Mouse (Mus musculus): ENCODE data around the gene March1. TPM values are rescaled to one million over a fixed set of nuclear protein-coding genes. Genes with fewer than 3 reads are reported as not detected.

March1 gene
- 0.89 and 1.1 TPM in 2 replicates for polyA plus RNA-seq (2015; fragmentation: Nextera tagmentation; extraction: Ambion mirVana)

DNA sequence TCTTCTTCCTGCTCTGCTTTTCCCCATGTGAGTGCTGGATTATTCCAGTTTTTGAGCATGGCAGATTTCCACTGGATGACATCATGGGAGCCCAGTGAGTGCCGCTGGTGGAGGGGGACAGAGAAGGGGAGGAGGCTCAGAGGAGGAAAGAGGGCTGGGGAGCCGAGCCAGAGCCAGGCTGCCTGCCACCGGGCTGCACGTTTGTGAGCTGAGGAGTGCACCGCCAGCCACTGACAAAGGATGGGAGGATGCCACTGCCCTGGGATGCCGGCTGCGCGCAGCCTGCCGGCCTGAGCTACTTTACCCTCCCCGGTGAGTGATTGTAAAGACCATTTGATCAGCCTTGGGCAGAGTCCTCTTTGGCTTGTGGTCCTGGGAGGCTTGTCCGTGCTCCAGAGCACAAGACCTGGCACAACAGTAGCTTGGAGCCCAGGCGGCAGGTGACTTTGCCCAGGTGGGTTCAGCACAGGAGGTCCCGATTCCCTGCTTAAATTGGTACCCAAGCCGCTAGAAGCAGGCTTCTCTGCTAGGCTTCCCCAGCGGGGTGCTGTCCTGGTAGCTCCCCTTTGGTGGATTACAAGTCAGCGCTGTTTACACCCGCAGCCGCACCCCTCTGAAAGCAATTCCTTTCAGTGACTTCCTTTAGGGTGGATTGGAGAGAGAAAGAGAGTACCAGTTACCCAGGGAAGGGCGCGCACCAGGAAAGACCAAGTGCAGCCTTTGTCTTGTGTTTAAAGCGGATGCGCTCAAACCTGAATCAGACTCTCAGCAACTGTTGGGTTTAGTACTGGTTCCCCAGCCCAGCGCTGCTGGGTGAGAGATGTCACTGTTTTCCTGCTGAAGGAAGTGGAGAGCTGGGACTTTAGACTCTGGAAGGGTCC, at the start of gene March1:
TSS of gene March1 (plus strand) at position 30 of the 881 bp plus-strand sequence.
- H3K4me3 ChIP-seq (ENCODE audit: low read depth, low read length) = no peak within 1 kb of the TSS

DNA sequence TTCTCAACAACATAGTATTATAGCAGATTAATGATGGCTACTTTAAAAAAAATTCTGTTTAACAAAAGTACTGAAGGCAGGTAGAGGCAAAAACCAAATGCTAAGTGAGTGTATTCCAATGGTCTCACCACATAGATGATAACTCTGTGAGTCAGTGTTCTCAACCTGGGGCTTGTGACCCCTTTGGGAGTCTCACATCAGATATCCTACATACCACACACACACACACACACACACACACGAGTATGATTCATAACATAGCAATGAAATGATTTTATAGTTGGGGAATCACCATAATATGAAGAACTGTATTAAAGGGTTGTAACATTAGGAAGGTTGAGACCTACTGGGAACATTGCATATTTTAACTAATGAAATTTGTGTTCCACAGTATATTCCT, 30.8 kb upstream of the March1 start:
- Histone ChIP-seq H3K36me3 (ENCODE audit: control insufficient read depth, insufficient read depth) (no peaks in the 10 kb centered on the region), H3K27me3 (ENCODE audit: control insufficient read depth, insufficient read depth, low read depth, low read length) (no peaks in the 10 kb centered on the region), H3K27ac (ENCODE audit: low read length) (no peak overlapping the region), H3K4me3 (ENCODE audit: low read depth, low read length) (no peak overlapping the region), H3K9me3 (replicated peaks; ENCODE audit: control insufficient read depth, low read length) (no peaks in the 10 kb centered on the region), H3K4me1 (ENCODE audit: control insufficient read depth, low read depth, low read length) (no peaks in the 10 kb centered on the region), H3K9ac (ENCODE audit: low read depth, low read length) (no peak overlapping the region), H3K4me2 (ENCODE audit: low read depth, low read length) (no peak overlapping the region)
- 11% methylated on average over 1 of the region's 1 CpGs for WGBS (ENCODE audit: insufficient replicate concordance)
- ATAC-seq (ENCODE audit: low read depth) = no peak

More for the DNA sequence above, at the start of gene March1:
- H3K27me3 ChIP-seq (ENCODE audit: control insufficient read depth, insufficient read depth, low read depth, low read length) = no peaks in the 10 kb centered on the region
- no peaks in the 10 kb centered on the region for H3K4me1 ChIP-seq (ENCODE audit: control insufficient read depth, low read depth, low read length)
- H3K27ac ChIP-seq (ENCODE audit: low read length) = no peak within 1 kb of the TSS
- no peaks in the 10 kb centered on the region for H3K36me3 ChIP-seq (ENCODE audit: control insufficient read depth, insufficient read depth)
- no peak within 1 kb of the TSS for H3K9ac ChIP-seq (ENCODE audit: low read depth, low read length)
- H3K4me2 ChIP-seq (ENCODE audit: low read depth, low read length) = no peak within 1 kb of the TSS
- H3K9me3 ChIP-seq (replicated peaks; ENCODE audit: control insufficient read depth, low read length) = no peaks in the 10 kb centered on the region
- no peak for ATAC-seq (ENCODE audit: low read depth)
- WGBS (ENCODE audit: insufficient replicate concordance) = 5% methylated on average over 23 of the region's 23 CpGs

- no peak for ATAC-seq (ENCODE audit: low read depth)
- Histone ChIP-seq H3K4me1 (ENCODE audit: control insufficient read depth, low read depth, low read length) (no peaks in the 10 kb centered on the region), H3K27me3 (ENCODE audit: control insufficient read depth, insufficient read depth, low read depth, low read length) (no peaks in the 10 kb centered on the region), H3K4me3 (ENCODE audit: low read depth, low read length) (no peak overlapping the region), H3K36me3 (ENCODE audit: control insufficient read depth, insufficient read depth) (no peaks in the 10 kb centered on the region), H3K9ac (ENCODE audit: low read depth, low read length) (no peak overlapping the region), H3K4me2 (ENCODE audit: low read depth, low read length) (no peak overlapping the region), H3K27ac (ENCODE audit: low read length) (no peak overlapping the region), H3K9me3 (replicated peaks; ENCODE audit: control insufficient read depth, low read length) (no peaks in the 10 kb centered on the region)
- WGBS (ENCODE audit: insufficient replicate concordance) = 34% methylated on average over 2 of the region's 2 CpGs
Observed at GRCm38 (mm10) chr8:65603241-65603640, 14.5 kb upstream of the March1 start.

DNA sequence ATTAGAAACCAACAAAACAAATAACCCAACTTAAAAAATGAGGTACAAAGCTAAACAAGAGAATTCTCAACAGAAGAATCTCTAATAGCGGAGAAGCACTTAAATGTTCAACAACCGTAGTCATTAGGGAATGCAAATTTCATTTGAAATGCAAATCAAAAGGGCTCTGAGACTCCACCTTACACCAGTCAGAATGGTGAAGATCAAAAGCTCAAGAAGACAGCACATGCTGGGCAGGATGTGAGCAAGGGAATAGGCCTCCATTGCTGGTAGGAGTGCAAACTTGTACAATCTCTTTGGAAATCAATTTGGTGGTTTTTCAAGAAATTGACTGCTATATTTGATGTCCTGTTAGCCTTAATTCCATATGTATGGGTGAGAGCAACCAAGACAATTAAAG, 8.2 kb upstream of the March1 start:
- H3K27me3 ChIP-seq (ENCODE audit: control insufficient read depth, insufficient read depth, low read depth, low read length) = no peaks in the 10 kb centered on the region
- no peaks in the 10 kb centered on the region for H3K4me1 ChIP-seq (ENCODE audit: control insufficient read depth, low read depth, low read length)
- H3K4me2 ChIP-seq (ENCODE audit: low read depth, low read length) = no peak overlapping the region
- H3K36me3 ChIP-seq (ENCODE audit: control insufficient read depth, insufficient read depth) = no peaks in the 10 kb centered on the region
- ATAC-seq (ENCODE audit: low read depth) = no peak
- H3K9me3 ChIP-seq (replicated peaks; ENCODE audit: control insufficient read depth, low read length) = no peaks in the 10 kb centered on the region
- 49% methylated on average over 2 of the region's 2 CpGs for WGBS (ENCODE audit: insufficient replicate concordance)
- no peak overlapping the region for H3K4me3 ChIP-seq (ENCODE audit: low read depth, low read length)
- H3K9ac ChIP-seq (ENCODE audit: low read depth, low read length) = no peak overlapping the region
- H3K27ac ChIP-seq (ENCODE audit: low read length) = no peak overlapping the region

- no peaks in the 10 kb centered on the region for H3K4me1 ChIP-seq (ENCODE audit: control insufficient read depth, low read depth, low read length)
- no peak overlapping the region for H3K27ac ChIP-seq (ENCODE audit: low read length)
- no peaks in the 10 kb centered on the region for H3K9me3 ChIP-seq (replicated peaks; ENCODE audit: control insufficient read depth, low read length)
- H3K9ac ChIP-seq (ENCODE audit: low read depth, low read length) = no peak overlapping the region
- H3K36me3 ChIP-seq (ENCODE audit: control insufficient read depth, insufficient read depth) = no peaks in the 10 kb centered on the region
- WGBS (ENCODE audit: insufficient replicate concordance) = 31% methylated on average over 7 of the region's 7 CpGs
- H3K4me2 ChIP-seq (ENCODE audit: low read depth, low read length) = no peak overlapping the region
- H3K4me3 ChIP-seq (ENCODE audit: low read depth, low read length) = no peak overlapping the region
- H3K27me3 ChIP-seq (ENCODE audit: control insufficient read depth, insufficient read depth, low read depth, low read length) = no peaks in the 10 kb centered on the region
- no peak for ATAC-seq (ENCODE audit: low read depth)
Observed at GRCm38 (mm10) chr8:65618966-65619365, 1.3 kb downstream of the March1 start.

DNA sequence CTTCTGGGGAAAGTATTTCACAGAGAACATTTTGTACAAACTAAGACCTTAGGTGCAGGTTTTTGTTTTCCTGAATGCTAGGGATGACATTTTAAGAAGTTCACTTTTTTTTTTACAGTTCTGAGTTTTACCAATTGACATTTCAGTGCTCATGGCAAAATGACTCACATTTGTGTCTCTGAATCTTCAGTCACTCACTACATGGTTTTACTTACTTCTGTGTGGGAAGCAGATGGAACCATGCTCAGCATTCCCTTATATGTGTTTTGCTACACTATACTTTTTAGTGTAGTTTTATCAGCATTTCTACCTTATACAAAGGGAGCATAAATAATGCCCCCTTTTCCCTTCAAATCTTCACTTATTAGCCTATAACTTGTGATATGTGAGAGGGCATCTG, 27.2 kb downstream of the March1 start:
- H3K36me3 ChIP-seq (ENCODE audit: control insufficient read depth, insufficient read depth) = no peaks in the 10 kb centered on the region
- H3K4me2 ChIP-seq (ENCODE audit: low read depth, low read length) = no peak overlapping the region
- no peaks in the 10 kb centered on the region for H3K9me3 ChIP-seq (replicated peaks; ENCODE audit: control insufficient read depth, low read length)
- H3K4me1 ChIP-seq (ENCODE audit: control insufficient read depth, low read depth, low read length) = no peaks in the 10 kb centered on the region
- H3K9ac ChIP-seq (ENCODE audit: low read depth, low read length) = no peak overlapping the region
- no peak overlapping the region for H3K4me3 ChIP-seq (ENCODE audit: low read depth, low read length)
- no peak for ATAC-seq (ENCODE audit: low read depth)
- H3K27ac ChIP-seq (ENCODE audit: low read length) = no peak overlapping the region
- no peaks in the 10 kb centered on the region for H3K27me3 ChIP-seq (ENCODE audit: control insufficient read depth, insufficient read depth, low read depth, low read length)

GRCm38 (mm10) chr8:65645502-65645901, 27.8 kb downstream of the March1 start:
- ATAC-seq (ENCODE audit: low read depth) = no peak
- WGBS (ENCODE audit: insufficient replicate concordance) = 53% methylated on average over 1 of the region's 1 CpGs
- H3K4me3 ChIP-seq (ENCODE audit: low read depth, low read length) = no peak overlapping the region

DNA sequence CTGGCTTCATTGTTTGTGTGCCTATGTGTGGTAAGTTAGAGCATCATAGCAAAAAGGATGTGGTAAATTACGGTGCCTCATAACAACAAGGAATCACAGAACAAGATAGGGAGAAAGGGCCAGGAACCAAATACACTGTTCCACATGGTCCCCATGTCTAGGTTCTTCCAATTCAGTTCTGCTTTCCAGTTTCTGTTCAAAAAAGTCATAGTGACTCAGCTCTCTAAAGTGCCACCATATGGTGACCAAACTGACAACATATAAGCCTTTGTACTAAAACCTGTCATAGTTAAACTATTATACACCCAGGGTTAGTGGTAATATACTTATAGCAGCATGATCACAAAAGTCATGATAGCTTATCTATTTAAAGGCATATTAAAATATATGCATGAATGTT, 28.2 kb downstream of the March1 start:
- no peaks in the 10 kb centered on the region for H3K9me3 ChIP-seq (replicated peaks; ENCODE audit: control insufficient read depth, low read length)
- WGBS (ENCODE audit: insufficient replicate concordance) = 54% methylated on average over 1 of the region's 1 CpGs
- H3K9ac ChIP-seq (ENCODE audit: low read depth, low read length) = no peak overlapping the region
- no peak overlapping the region for H3K4me3 ChIP-seq (ENCODE audit: low read depth, low read length)
- no peaks in the 10 kb centered on the region for H3K4me1 ChIP-seq (ENCODE audit: control insufficient read depth, low read depth, low read length)
- no peaks in the 10 kb centered on the region for H3K36me3 ChIP-seq (ENCODE audit: control insufficient read depth, insufficient read depth)
- H3K27ac ChIP-seq (ENCODE audit: low read length) = no peak overlapping the region
- no peak overlapping the region for H3K4me2 ChIP-seq (ENCODE audit: low read depth, low read length)
- ATAC-seq (ENCODE audit: low read depth) = no peak
- H3K27me3 ChIP-seq (ENCODE audit: control insufficient read depth, insufficient read depth, low read depth, low read length) = no peaks in the 10 kb centered on the region

More at GRCm38 (mm10) chr8:65645502-65645901, 27.8 kb downstream of the March1 start:
- no peaks in the 10 kb centered on the region for H3K4me1 ChIP-seq (ENCODE audit: control insufficient read depth, low read depth, low read length)
- no peaks in the 10 kb centered on the region for H3K9me3 ChIP-seq (replicated peaks; ENCODE audit: control insufficient read depth, low read length)
- H3K36me3 ChIP-seq (ENCODE audit: control insufficient read depth, insufficient read depth) = no peaks in the 10 kb centered on the region
- H3K4me2 ChIP-seq (ENCODE audit: low read depth, low read length) = no peak overlapping the region
- no peak overlapping the region for H3K27ac ChIP-seq (ENCODE audit: low read length)
- no peak overlapping the region for H3K9ac ChIP-seq (ENCODE audit: low read depth, low read length)
- no peaks in the 10 kb centered on the region for H3K27me3 ChIP-seq (ENCODE audit: control insufficient read depth, insufficient read depth, low read depth, low read length)

- Histone ChIP-seq H3K4me3 (ENCODE audit: low read depth, low read length) (no peak overlapping the region), H3K36me3 (ENCODE audit: control insufficient read depth, insufficient read depth) (no peaks in the 10 kb centered on the region), H3K27me3 (ENCODE audit: control insufficient read depth, insufficient read depth, low read depth, low read length) (no peaks in the 10 kb centered on the region), H3K9me3 (replicated peaks; ENCODE audit: control insufficient read depth, low read length) (no peaks in the 10 kb centered on the region), H3K27ac (ENCODE audit: low read length) (no peak overlapping the region), H3K9ac (ENCODE audit: low read depth, low read length) (no peak overlapping the region), H3K4me1 (ENCODE audit: control insufficient read depth, low read depth, low read length) (no peaks in the 10 kb centered on the region), H3K4me2 (ENCODE audit: low read depth, low read length) (no peak overlapping the region)
- 64% methylated on average over 6 of the region's 6 CpGs for WGBS (ENCODE audit: insufficient replicate concordance)
- ATAC-seq (ENCODE audit: low read depth) = no peak
Observed at GRCm38 (mm10) chr8:65655924-65656323, 38.2 kb downstream of the March1 start.
